Mouse (Mus musculus): ENCODE measurements around the gene Tmem121b.

DNA sequence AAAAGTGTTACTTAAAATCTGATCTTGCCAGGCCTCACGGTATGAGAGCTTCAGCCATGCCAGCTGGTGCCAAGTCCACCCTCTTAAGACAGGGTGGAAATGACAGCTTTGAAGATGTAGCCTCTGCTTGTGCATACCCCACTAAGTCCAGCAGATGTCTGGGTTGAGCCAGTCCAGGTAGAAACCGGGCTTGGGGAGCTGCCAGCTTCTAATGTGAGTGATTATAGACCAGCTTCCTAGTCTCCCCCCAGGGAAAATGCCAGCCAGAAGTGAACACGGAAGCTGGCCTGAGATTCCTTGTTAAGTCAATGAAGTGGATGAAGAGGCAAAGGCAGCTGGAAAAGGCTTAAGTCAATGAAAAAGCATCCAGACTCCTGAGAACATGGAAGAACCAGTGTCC is 2.9 kb upstream of the Tmem121b start:
- TF ChIP-seq CTCF (IDR thresholded peaks at IDR 0.05; ENCODE audit: low read depth) (no peak), EP300 (IDR thresholded peaks at IDR 0.05; ENCODE audit: low read depth) (no peak)
